Mouse (Mus musculus): ENCODE measurements at regions not wholly inside any gene's neighbourhood (a gene's known extent, or its start where the extent isn't known, plus 50 kb on each side); places are given as distances from the start of the nearest gene placed in this dataset.
"Not testable (repeated sequence)": the region's sequence is repeated elsewhere in the genome, so short reads cannot be mapped to it uniquely, and the experiment has no call there.

- no peak for DNase-seq (ENCODE audit: extremely low spot score)
These were observed 74.2 kb downstream of the Dmrta1 start for GRCm38 (mm10) chr4:89753484-89753883.

GRCm38 (mm10) chr4:89776269-89776668, 97.0 kb downstream of the Dmrta1 start:
- DNase-seq (ENCODE audit: extremely low spot score) = no peak

DNA sequence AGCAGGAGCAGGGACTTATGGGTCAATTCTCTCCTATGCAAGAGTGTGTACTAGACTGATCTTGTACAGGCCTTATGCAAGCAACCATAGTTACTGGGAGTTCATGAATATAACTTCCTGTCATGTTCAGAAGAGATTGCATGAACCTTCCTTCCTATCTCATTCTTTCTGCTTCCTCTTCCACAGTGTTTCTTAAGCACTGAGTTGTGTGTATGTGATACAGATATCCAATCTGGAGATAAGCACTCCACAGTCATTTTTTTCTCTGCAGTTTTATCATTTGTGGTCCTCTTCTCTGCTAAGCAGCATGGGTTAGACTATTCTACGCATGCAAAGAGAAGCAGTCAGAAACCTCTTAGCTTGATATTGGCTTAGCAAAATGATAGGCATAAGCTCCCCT, 102.3 kb downstream of the Dmrta1 start:
- DNase-seq (ENCODE audit: extremely low spot score) = no peak

GRCm38 (mm10) chr4:89816823-89817222, 137.6 kb downstream of the Dmrta1 start:
- DNase-seq (ENCODE audit: extremely low spot score) = no peak

- DNase-seq (ENCODE audit: extremely low spot score) = no peak
These were observed 155.4 kb downstream of the Dmrta1 start for GRCm38 (mm10) chr4:89834552-89835206.

DNA sequence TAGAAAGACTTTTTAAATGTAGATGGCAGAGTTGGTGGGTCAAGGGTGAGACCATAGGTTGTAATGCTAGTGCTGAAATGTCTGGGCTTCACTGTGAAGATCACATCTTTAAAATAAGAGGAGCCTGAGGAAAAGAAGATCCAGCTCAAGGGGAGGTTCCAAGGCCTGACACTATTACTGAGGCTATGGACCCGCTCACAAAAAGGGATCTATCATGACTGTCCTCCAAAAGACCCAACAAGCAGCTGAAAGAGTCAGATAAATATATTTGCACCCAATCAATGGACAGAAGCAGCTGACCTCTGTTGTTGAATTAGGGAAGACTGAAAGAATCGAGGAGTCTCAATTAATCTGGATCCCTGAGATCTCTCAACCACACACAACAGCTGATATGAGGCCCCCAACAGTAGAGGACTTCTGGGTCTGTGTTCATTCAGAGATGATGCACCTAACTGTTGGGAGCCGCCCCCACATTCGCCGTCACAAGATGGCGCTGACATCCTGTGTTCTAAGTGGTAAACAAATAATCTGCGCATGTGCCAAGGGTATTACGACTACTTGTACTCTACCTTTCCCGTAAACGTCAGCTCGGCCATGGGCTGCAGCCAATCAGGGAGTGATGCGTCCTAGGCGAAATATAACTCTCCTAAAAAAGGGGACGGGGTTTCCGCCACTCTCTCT, 196.3 kb downstream of the Dmrta1 start:
- DNase-seq (ENCODE audit: extremely low spot score) = peak; percentile 19

- DNase-seq (ENCODE audit: extremely low spot score) = not testable (repeated sequence)
These were observed 196.9 kb downstream of the Dmrta1 start for GRCm38 (mm10) chr4:89876131-89876530.

GRCm38 (mm10) chr4:89881083-89881482, 201.8 kb downstream of the Dmrta1 start:
- no peak for DNase-seq (ENCODE audit: extremely low spot score)

DNA sequence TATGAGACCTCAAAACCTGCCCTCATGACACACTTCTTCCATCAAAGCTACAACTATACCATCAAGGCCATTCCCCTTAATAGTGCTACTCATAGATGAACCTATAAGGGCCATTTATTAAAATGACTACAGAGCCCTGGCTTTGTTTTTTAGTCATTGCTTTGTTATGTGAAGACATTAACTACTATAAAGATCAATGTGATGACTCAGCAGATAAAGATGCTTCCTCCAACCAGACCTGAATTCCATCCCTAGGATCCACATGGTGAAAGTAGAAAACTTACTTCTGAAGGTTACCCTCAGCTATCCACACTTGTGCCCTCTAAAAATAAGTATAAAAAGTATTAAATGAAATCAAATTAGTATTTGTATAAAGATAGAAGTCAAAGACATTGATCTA, 230.4 kb downstream of the Dmrta1 start:
- DNase-seq (ENCODE audit: extremely low spot score) = no peak

DNA sequence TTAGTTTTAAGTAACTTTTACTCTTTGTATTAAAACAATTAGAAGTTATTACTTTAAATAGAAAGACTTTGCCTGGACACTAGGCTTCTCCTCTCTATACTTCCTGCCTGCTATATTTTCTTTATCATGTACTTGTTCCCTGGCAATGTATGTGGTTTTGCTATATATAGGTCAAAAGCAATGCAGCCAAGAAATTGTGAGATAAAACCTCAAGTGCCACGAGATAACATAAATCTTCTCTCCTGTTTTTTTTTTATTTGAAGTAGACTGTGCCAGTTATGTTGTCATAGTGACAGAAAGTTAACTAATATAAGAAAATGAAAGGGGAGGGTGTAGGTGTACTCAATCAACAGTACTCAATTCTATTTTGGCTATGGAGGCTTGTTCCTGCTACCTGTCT, 258.4 kb downstream of the Dmrta1 start:
- no peak for DNase-seq (ENCODE audit: extremely low spot score)

- DNase-seq (ENCODE audit: extremely low spot score) = peak; percentile 13
These were observed 262.1 kb downstream of the Dmrta1 start for GRCm38 (mm10) chr4:89941308-89941707.

DNA sequence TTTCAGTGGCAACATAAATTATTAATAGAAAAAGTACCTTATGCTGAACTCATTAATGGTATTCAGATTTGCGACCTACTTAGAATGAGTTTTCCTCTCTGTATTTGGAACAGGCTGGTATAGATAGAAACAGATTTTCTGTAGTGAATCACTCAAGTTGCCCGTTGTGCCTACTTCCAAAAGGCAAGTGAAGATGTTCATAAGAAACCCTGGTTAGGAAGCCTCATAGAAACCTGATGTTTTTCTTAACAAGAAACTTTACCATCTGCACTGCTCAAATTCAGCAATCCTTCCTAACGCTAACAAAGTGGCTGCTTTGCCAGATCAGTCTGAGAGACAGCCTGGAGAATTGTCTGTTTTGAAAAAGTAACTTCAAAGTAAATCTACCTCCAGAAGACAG, 242.5 kb upstream of the Zfp352 start:
- DNase-seq (ENCODE audit: extremely low spot score) = no peak

- no peak for DNase-seq (ENCODE audit: extremely low spot score)
These were observed 215.2 kb upstream of the Zfp352 start for GRCm38 (mm10) chr4:90003413-90003812.

- no peak for DNase-seq (ENCODE audit: extremely low spot score)
These were observed 214.7 kb upstream of the Zfp352 start for GRCm38 (mm10) chr4:90003898-90004297.

DNA sequence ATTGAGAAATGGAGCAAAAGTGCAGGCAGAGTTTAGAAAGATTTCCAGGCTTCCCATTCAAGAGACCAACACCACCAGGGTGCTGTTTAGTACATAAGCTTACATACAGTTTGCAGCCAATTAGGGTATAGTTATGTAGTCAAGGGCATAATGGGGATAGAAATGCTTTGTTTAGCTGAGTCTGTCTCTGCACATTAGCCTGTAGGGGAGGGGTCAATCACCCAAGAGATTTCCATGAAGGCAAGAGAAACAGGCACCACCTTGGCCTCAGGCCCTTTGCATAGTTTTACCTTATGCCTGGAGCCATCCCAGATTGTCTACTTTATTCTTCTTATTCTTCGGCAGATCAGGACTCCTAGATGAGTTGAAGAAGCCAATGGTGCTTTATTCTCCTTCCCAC, 205.9 kb upstream of the Zfp352 start:
- no peak for DNase-seq (ENCODE audit: extremely low spot score)

- no peak for DNase-seq (ENCODE audit: extremely low spot score)
These were observed 204.4 kb upstream of the Zfp352 start for GRCm38 (mm10) chr4:90014203-90014602.

All from embryo, embryonic 9.5 days (tissue).